Mouse (Mus musculus) testis, postnatal 10 days (tissue): ENCODE measurements around the gene Syde2.

Experiments used
- DNase-seq: peaks from one replicate; pipeline ENCODE4 v3.0.0; 2021; ENCODE audit warnings: low spot score

Gene Syde2

GRCm38 (mm10) chr3:146053873-146054272 is 66.2 kb downstream of the Syde2 start:
- peak; percentile 24 for DNase-seq

- DNase-seq: peak; percentile 19
Measured at GRCm38 (mm10) chr3:146057131-146057530, 69.5 kb downstream of the Syde2 start.

DNA sequence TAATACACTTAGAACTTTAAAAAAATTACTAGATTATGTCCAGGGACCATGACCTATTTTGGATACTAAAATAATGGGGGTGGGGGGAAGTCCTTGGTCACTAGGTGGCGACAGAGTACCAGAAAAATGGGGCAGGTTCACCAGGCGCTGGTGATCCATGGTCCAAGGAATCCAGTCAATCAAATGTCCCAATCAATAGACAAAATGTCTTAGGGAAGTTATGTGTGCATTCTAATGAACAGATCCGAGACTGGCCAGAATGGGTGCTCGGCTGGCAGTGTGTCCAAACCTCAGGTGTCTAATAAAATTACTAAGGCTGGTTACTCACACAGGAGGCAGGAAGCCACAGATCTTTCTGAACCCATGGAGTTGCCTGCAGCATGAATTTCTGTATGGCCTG is 70.6 kb downstream of the Syde2 start:
- peak; percentile 77 for DNase-seq

- peak; percentile 30 for DNase-seq
Measured at GRCm38 (mm10) chr3:146059356-146059926, 71.8 kb downstream of the Syde2 start.

DNA sequence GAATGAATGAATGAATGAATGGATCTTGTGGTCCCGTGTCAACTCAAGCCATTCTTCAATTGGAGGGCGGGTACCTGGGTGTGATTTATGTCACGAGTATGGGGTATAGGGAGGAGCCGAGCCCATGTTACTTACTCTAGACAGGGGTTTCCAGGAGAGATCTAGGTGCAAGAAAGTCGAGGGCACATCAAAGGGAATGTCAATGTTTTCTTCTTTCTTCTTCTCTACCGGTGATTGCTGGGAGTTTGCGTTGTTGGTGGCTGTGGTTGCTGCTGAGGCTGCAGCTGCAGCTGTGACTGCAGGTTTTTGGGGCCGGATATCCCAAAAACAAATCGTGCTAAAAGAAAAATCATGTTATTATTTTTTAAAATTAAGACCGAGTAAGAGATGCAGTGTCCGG is 75.5 kb downstream of the Syde2 start:
- DNase-seq: no peak

DNA sequence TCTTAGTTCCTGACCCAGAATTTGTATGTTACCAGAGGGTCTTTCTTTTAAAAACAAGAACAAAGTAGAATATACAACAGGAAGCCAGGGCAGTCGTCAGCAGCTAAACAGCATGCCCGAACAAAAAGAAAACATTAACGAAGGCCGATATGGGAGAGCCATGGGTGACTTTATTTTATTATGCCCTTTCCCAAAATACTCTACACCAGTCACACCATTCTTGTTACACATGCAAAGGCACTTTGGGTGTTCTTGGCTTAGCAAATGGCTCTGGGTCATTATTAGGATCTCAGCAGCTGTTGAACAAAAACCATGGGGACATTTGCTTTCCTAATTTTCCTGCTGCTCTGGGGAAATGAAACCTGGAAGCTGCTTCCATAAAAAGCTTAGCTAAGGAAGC is 81.6 kb downstream of the Syde2 start:
- DNase-seq: no peak
